Mouse (Mus musculus) liver, embryonic 13.5 days (tissue): ENCODE measurements around the gene Pdxdc1. TPM values are rescaled to one million over a fixed set of nuclear protein-coding genes. Genes with fewer than 3 reads are reported as not detected.
"Not testable (repeated sequence)": the region's sequence is repeated elsewhere in the genome, so short reads cannot be mapped to it uniquely, and the experiment has no call there.

ENCODE experiments used
- ATAC-seq: fragments of 200-750 bp; cut with Nextera tagmentation; 2 replicates; pipeline ENCODE4 v1.8.0; 2017; ENCODE audit warnings: low read depth, mild to moderate bottlenecking, moderate number of reproducible peaks, moderate library complexity
- DNase-seq: peaks from one replicate; pipeline ENCODE4 v3.0.0; 2022
- H3K27ac ChIP-seq: fragments of 300-500 bp; sonication (generic); 2 replicates; pipeline ENCODE4 v1.5.1; 2015; ENCODE audit warnings: moderate library complexity, mild to moderate bottlenecking, inconsistent platforms
- H3K27me3 ChIP-seq: fragments of 300-500 bp; sonication (generic); 2 replicates; pipeline ENCODE4 v1.6.1; 2015; ENCODE audit warnings: mild to moderate bottlenecking, inconsistent platforms
- H3K36me3 ChIP-seq: fragments of 300-500 bp; sonication (generic); 2 replicates; pipeline ENCODE4 v1.6.1; 2015; ENCODE audit warnings: mild to moderate bottlenecking, inconsistent platforms
- H3K4me1 ChIP-seq: fragments of 300-500 bp; sonication (generic); replicated peaks from 2 replicates; pipeline ENCODE4 v1.6.1; 2015; ENCODE audit warnings: inconsistent platforms
- H3K4me2 ChIP-seq: fragments of 300-500 bp; sonication (generic); 2 replicates; pipeline ENCODE4 v1.6.1; 2015; ENCODE audit warnings: inconsistent platforms, mild to moderate bottlenecking, moderate library complexity
- H3K4me3 ChIP-seq: fragments of 300-500 bp; sonication (generic); replicated peaks from 2 replicates; pipeline ENCODE4 v1.5.1; 2015; ENCODE audit warnings: mild to moderate bottlenecking, inconsistent platforms
- H3K9ac ChIP-seq: fragments of 300-500 bp; sonication (generic); 2 replicates; pipeline ENCODE4 v1.6.1; 2015; ENCODE audit warnings: mild to moderate bottlenecking, inconsistent platforms
- H3K9me3 ChIP-seq: fragments of 300-500 bp; sonication (generic); replicated peaks from 2 replicates; pipeline ENCODE4 v1.6.1; 2016; ENCODE audit warnings: inconsistent platforms
- WGBS: fragments of 180-500 bp; shearing (Covaris S2); methylation state at CpG from one replicate; pipeline ENCODE4 v1.1.7; 2015; ENCODE audit not compliant: insufficient replicate concordance; 5-methylcytosine and 5-hydroxymethylcytosine counted together
- microRNA-seq: library from miRNA; unstranded; fragments of <30 nt; microRNA quantifications from one replicate; pipeline ENCODE4, GENCODE M21; 2016
- polyA plus RNA-seq: library from polyadenylated mRNA; unstranded; fragments of >200 nt; fragmentation: Nextera tagmentation; extraction: Ambion mirVana; gene quantifications from 2 replicates; pipeline ENCODE4 v1.2.1, GENCODE M21; 2015

Pdxdc1 gene
- polyA plus RNA-seq, 1 experiment from 2014 or later, result 24.2 TPM

- no peaks in the 10 kb centered on the region for H3K9me3 ChIP-seq
- no peak for DNase-seq
- 88% methylated on average over 6 of the region's 6 CpGs for WGBS
- no peak overlapping the region for H3K4me2 ChIP-seq
- H3K4me3 ChIP-seq, result no peak overlapping the region
- no peak overlapping the region for H3K27ac ChIP-seq
- H3K4me1 ChIP-seq, result no peaks in the 10 kb centered on the region
- H3K27me3 ChIP-seq, result no peaks in the 10 kb centered on the region
- peaks cover 77% of the 10 kb centered on the region for H3K36me3 ChIP-seq
- no peak for ATAC-seq
- H3K9ac ChIP-seq, result no peak overlapping the region
Measured at GRCm38 (mm10) chr16:13812152-13812551, 90.8 kb downstream of the Pdxdc1 start.

- Histone ChIP-seq H3K27ac (no peak overlapping the region), H3K9me3 (no peaks in the 10 kb centered on the region), H3K4me2 (no peak overlapping the region), H3K9ac (no peak overlapping the region), H3K4me1 (no peaks in the 10 kb centered on the region), H3K4me3 (no peak overlapping the region), H3K27me3 (no peaks in the 10 kb centered on the region), H3K36me3 (peaks cover 98% of the 10 kb centered on the region)
- 87% methylated on average over 7 of the region's 7 CpGs for WGBS
- DNase-seq, result no peak
- ATAC-seq, result no peak
Measured at GRCm38 (mm10) chr16:13808410-13808809, 94.5 kb downstream of the Pdxdc1 start.

GRCm38 (mm10) chr16:13807616-13808015, 95.3 kb downstream of the Pdxdc1 start:
- Histone ChIP-seq H3K27me3 (no peaks in the 10 kb centered on the region), H3K4me2 (no peak overlapping the region), H3K36me3 (peaks cover 96% of the 10 kb centered on the region), H3K9ac (no peak overlapping the region), H3K9me3 (no peaks in the 10 kb centered on the region), H3K4me3 (no peak overlapping the region), H3K27ac (no peak overlapping the region), H3K4me1 (no peaks in the 10 kb centered on the region)
- DNase-seq, result no peak
- no peak for ATAC-seq
- 86% methylated on average over 4 of the region's 4 CpGs for WGBS

- peaks cover 89% of the 10 kb centered on the region for H3K36me3 ChIP-seq
- no peak for DNase-seq
- WGBS, result 80% methylated on average over 5 of the region's 5 CpGs
Measured at GRCm38 (mm10) chr16:13804666-13805065, 98.3 kb downstream of the Pdxdc1 start.

GRCm38 (mm10) chr16:13801231-13801630, 101.7 kb downstream of the Pdxdc1 start:
- DNase-seq (no peak), ATAC-seq (no peak)
- Histone ChIP-seq H3K9ac (no peak overlapping the region), H3K4me2 (no peak overlapping the region), H3K27me3 (no peaks in the 10 kb centered on the region), H3K4me1 (no peaks in the 10 kb centered on the region), H3K36me3 (peaks cover 88% of the 10 kb centered on the region), H3K4me3 (no peak overlapping the region), H3K9me3 (no peaks in the 10 kb centered on the region), H3K27ac (no peak overlapping the region)
- 68% methylated on average over 4 of the region's 4 CpGs for WGBS

More at GRCm38 (mm10) chr16:13804666-13805065, 98.3 kb downstream of the Pdxdc1 start:
- no peak for ATAC-seq
- Histone ChIP-seq H3K4me3 (no peak overlapping the region), H3K4me1 (no peaks in the 10 kb centered on the region), H3K9ac (no peak overlapping the region), H3K4me2 (no peak overlapping the region), H3K27ac (no peak overlapping the region), H3K9me3 (no peaks in the 10 kb centered on the region), H3K27me3 (no peaks in the 10 kb centered on the region)

GRCm38 (mm10) chr16:13796746-13797175, 106.2 kb downstream of the Pdxdc1 start:
- 74% methylated on average over 5 of the region's 5 CpGs for WGBS

GRCm38 (mm10) chr16:13793441-13793840, 109.5 kb downstream of the Pdxdc1 start:
- not testable (repeated sequence) for DNase-seq, H3K4me1 ChIP-seq, H3K9ac ChIP-seq, H3K4me3 ChIP-seq, H3K4me2 ChIP-seq, H3K27ac ChIP-seq, ATAC-seq, H3K9me3 ChIP-seq, H3K27me3 ChIP-seq
- 58% methylated on average over 2 of the region's 2 CpGs for WGBS
- H3K36me3 ChIP-seq, result peaks cover 91% of the 10 kb centered on the region

More at GRCm38 (mm10) chr16:13796746-13797175, 106.2 kb downstream of the Pdxdc1 start:
- Histone ChIP-seq H3K27ac (no peak overlapping the region), H3K36me3 (peaks cover 90% of the 10 kb centered on the region), H3K4me3 (no peak overlapping the region), H3K9me3 (no peaks in the 10 kb centered on the region), H3K27me3 (no peaks in the 10 kb centered on the region), H3K4me1 (no peaks in the 10 kb centered on the region), H3K4me2 (no peak overlapping the region), H3K9ac (no peak overlapping the region)
- DNase-seq (no peak), ATAC-seq (no peak)

- H3K4me3 ChIP-seq, result no peak overlapping the region
- 74% methylated on average over 3 of the region's 3 CpGs for WGBS
- no peak overlapping the region for H3K27ac ChIP-seq
- no peak for ATAC-seq
- H3K4me2 ChIP-seq, result no peak overlapping the region
- peaks cover 14% of the 10 kb centered on the region for H3K4me1 ChIP-seq
- peaks cover 73% of the 10 kb centered on the region for H3K36me3 ChIP-seq
- H3K9ac ChIP-seq, result no peak overlapping the region
- no peaks in the 10 kb centered on the region for H3K9me3 ChIP-seq
- no peak for DNase-seq
- no peaks in the 10 kb centered on the region for H3K27me3 ChIP-seq
Measured at GRCm38 (mm10) chr16:13785932-13786331, 117.0 kb downstream of the Pdxdc1 start.

Small RNA genes lying within 50 kb of the gene (microRNA-seq; reads per million reads assigned to microRNA genes)
- not detected for gene Gm27734

Other genes with a start within 250 kb of the Pdxdc1 start
- gene Parn, start 235.0 kb downstream of the Pdxdc1 start, polyA plus RNA-seq, result 21.5 and 24.9 TPM in 2 replicates
- gene Bfar, start 231.3 kb downstream of the Pdxdc1 start, polyA plus RNA-seq, result 14.1 and 14.9 TPM in 2 replicates
- gene 3110001I22Rik, start 231.2 kb downstream of the Pdxdc1 start, polyA plus RNA-seq, result 3.0 and 3.1 TPM in 2 replicates
- gene Pla2g10, start 172.1 kb downstream of the Pdxdc1 start, polyA plus RNA-seq, result 0.24 TPM in 1 of 2 replicates, not detected in the other
- gene Rrn3, start 122.4 kb downstream of the Pdxdc1 start, polyA plus RNA-seq, result 34.9 and 41.0 TPM in 2 replicates
- gene Ntan1, start 84.3 kb downstream of the Pdxdc1 start, polyA plus RNA-seq, result 44.7 and 45.3 TPM in 2 replicates
- gene Mpv17l, start within 50 bp of the Pdxdc1 start, polyA plus RNA-seq, result 1.1 and 1.4 TPM in 2 replicates
- gene 2900011O08Rik, start 83.5 kb upstream of the Pdxdc1 start, polyA plus RNA-seq, result 0.10 and 0.15 TPM in 2 replicates
- gene Ifitm7, start 83.8 kb upstream of the Pdxdc1 start, polyA plus RNA-seq, result not detected in 2 replicates